In the genomic region with DNA sequence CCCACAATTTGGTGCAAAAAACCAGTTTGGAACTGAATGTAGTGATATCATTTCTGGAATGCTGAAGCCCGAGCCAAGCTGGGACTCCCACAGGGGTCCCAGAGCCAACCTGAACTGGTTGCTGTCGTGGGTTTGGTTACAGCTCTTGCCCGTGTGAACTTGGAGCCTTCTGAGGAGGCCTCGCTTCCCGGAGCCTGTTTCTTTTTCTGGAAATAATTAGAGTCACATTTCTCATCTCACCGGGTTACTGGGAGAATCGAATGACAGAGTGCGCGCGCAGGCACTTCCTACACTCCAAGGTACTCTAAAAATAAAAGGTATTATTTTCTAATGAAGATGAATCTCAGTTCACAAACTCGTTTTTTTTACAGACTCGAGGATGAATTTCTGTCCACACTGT, we compare ENCODE assay signal across 16 mouse cellular contexts.
DNase-seq lines count a peak whose midpoint lies in the region; ATAC-seq and TF ChIP-seq lines count a peak whose summit lies in the region.
"Had no signal": no experiment of that assay in that cellular context is flagged by ENCODE, and none has a peak within 500 bp of the region (broad histone marks: within the 10 kb centered on the region; RNA-seq: fewer than 3 reads in every experiment).

No protein-coding gene starts in this region.

- no peaks in the 10 kb centered on the region for H3K9me3 ChIP-seq in forebrain, postnatal 0 days (ENCODE audit: low read length)
- H3K9me3 ChIP-seq in forebrain, embryonic 16.5 days (ENCODE audit: control insufficient read depth, low read length) = no peaks in the 10 kb centered on the region
- H3K9me3 ChIP-seq in limb, embryonic 12.5 days = no peaks in the 10 kb centered on the region
- H3K9me3 ChIP-seq in intestine, embryonic 15.5 days = no peaks in the 10 kb centered on the region
- H3K9me3 ChIP-seq: hindbrain, embryonic 12.5 days; megakaryocyte, embryonic 14.5 days had no signal

- ATAC-seq in forebrain, postnatal 0 days = no peak
- ATAC-seq in forebrain, embryonic 16.5 days = no peak
- ATAC-seq in limb, embryonic 12.5 days (ENCODE audit: insufficient number of reproducible peaks, insufficient read depth, low FRiP score, low TSS enrichment, low read depth) = 0 out of 2 replicates have a peak, but pooled peaks have one; percentile 9
- no peak for ATAC-seq in intestine, embryonic 15.5 days
- ATAC-seq: activated CD4-positive, CD25-positive, alpha-beta regulatory T cell, adult 4 months had no signal

- no peaks in the 10 kb centered on the region for H3K36me3 ChIP-seq in forebrain, postnatal 0 days (ENCODE audit: insufficient read depth)
- H3K36me3 ChIP-seq in forebrain, embryonic 16.5 days (ENCODE audit: control insufficient read depth, insufficient read depth) = no peaks in the 10 kb centered on the region
- H3K36me3 ChIP-seq in limb, embryonic 12.5 days = no peaks in the 10 kb centered on the region
- no peaks in the 10 kb centered on the region for H3K36me3 ChIP-seq in intestine, embryonic 15.5 days
- H3K36me3 ChIP-seq: G1E; hindbrain, embryonic 12.5 days had no signal

- no peaks in the 10 kb centered on the region for H3K4me1 ChIP-seq in forebrain, postnatal 0 days (ENCODE audit: insufficient read depth)
- peaks cover 4% of the 10 kb centered on the region for H3K4me1 ChIP-seq in forebrain, embryonic 16.5 days (replicated peaks; ENCODE audit: control insufficient read depth, insufficient read depth, low read length)
- peaks cover 96% of the 10 kb centered on the region for H3K4me1 ChIP-seq in limb, embryonic 12.5 days (replicated peaks)
- peaks cover 12% of the 10 kb centered on the region; the same call in 1 of the 2 replicates for H3K4me1 ChIP-seq in intestine, embryonic 15.5 days (replicated peaks)
- H3K4me1 ChIP-seq: megakaryocyte, embryonic 14.5 days had no signal

- no peak overlapping the region for H3K9ac ChIP-seq in forebrain, postnatal 0 days
- H3K9ac ChIP-seq in forebrain, embryonic 16.5 days (replicated peaks; ENCODE audit: low read depth, low read length) = no peak overlapping the region
- no peak overlapping the region for H3K9ac ChIP-seq in limb, embryonic 12.5 days (replicated peaks)
- no peak overlapping the region for H3K9ac ChIP-seq in intestine, embryonic 15.5 days
- H3K9ac ChIP-seq: hindbrain, embryonic 12.5 days had no signal

- DNase-seq in forebrain, postnatal 0 days = peak; percentile 26
- DNase-seq in right cerebral cortex, adult 2 months (ENCODE audit: low spot score in 2 of 2) = peak; percentile 53 to 60
- no peak for DNase-seq in right cerebral cortex, postnatal 14 days
- DNase-seq in c-Kit-positive CD71-positive TER-119-positive erythroid progenitor cells, embryonic 14.5 days (ENCODE audit: low spot score) = no peak
- no peak for DNase-seq in thymus, postnatal 4 days
- DNase-seq: cerebellum, postnatal 25 days; kidney, adult 2 months; spleen, adult 18-20 months had no signal

- no peaks in the 10 kb centered on the region for H3K27me3 ChIP-seq in forebrain, postnatal 0 days (ENCODE audit: insufficient read depth, low read length)
- no peaks in the 10 kb centered on the region for H3K27me3 ChIP-seq in forebrain, embryonic 16.5 days (replicated peaks; ENCODE audit: control insufficient read depth, insufficient read depth, low read length)
- no peaks in the 10 kb centered on the region for H3K27me3 ChIP-seq in limb, embryonic 12.5 days
- H3K27me3 ChIP-seq in intestine, embryonic 15.5 days (replicated peaks) = no peaks in the 10 kb centered on the region
- H3K27me3 ChIP-seq: hindbrain, embryonic 12.5 days; megakaryocyte, embryonic 14.5 days had no signal

- no peak overlapping the region for H3K4me2 ChIP-seq in forebrain, postnatal 0 days (ENCODE audit: low read depth)
- H3K4me2 ChIP-seq in forebrain, embryonic 16.5 days (ENCODE audit: low read length) = no peak overlapping the region
- H3K4me2 ChIP-seq in limb, embryonic 12.5 days = peak overlapping the region; percentile 35
- H3K4me2 ChIP-seq in intestine, embryonic 15.5 days (replicated peaks) = no peak overlapping the region
- H3K4me2 ChIP-seq: heart, embryonic 11.5 days; hindbrain, embryonic 12.5 days had no signal

- no peak for TF ChIP-seq CTCF in forebrain, postnatal 0 days (IDR thresholded peaks at IDR 0.05; ENCODE audit: low read depth)

- no peak overlapping the region for H3K4me3 ChIP-seq in forebrain, postnatal 0 days (ENCODE audit: low read depth, low read length)
- H3K4me3 ChIP-seq in forebrain, embryonic 16.5 days (replicated peaks; ENCODE audit: low read length) = no peak overlapping the region
- H3K4me3 ChIP-seq in limb, embryonic 12.5 days (replicated peaks) = no peak overlapping the region
- no peak overlapping the region for H3K4me3 ChIP-seq in intestine, embryonic 15.5 days (replicated peaks)
- H3K4me3 ChIP-seq: hindbrain, embryonic 12.5 days; megakaryocyte, embryonic 14.5 days had no signal

- WGBS in forebrain, postnatal 0 days = 69% methylated on average over 12 of the region's 12 CpGs
- 72% methylated on average over 12 of the region's 12 CpGs for WGBS in forebrain, embryonic 16.5 days
- 7% methylated on average over 12 of the region's 12 CpGs for WGBS in limb, embryonic 12.5 days
- WGBS in intestine, embryonic 15.5 days = 78% methylated on average over 12 of the region's 12 CpGs

- no peak overlapping the region; the same call in 1 of the 2 replicates for H3K27ac ChIP-seq in forebrain, postnatal 0 days (ENCODE audit: low read depth, low read length)
- no peak overlapping the region for H3K27ac ChIP-seq in forebrain, embryonic 16.5 days (ENCODE audit: low read length)
- peak overlapping the region; percentile 82 for H3K27ac ChIP-seq in limb, embryonic 12.5 days
- no peak overlapping the region for H3K27ac ChIP-seq in intestine, embryonic 15.5 days
- H3K27ac ChIP-seq: hindbrain, embryonic 12.5 days had no signal

Comparison
In these comparisons a context has a peak if more than half of its experiments do, and no peak if none do; other contexts are left out.
1. DNase-seq: peak in forebrain, postnatal 0 days (single experiment) and right cerebral cortex, adult 2 months (2 of 2); none in right cerebral cortex, postnatal 14 days (single experiment), c-Kit-positive CD71-positive TER-119-positive erythroid progenitor cells, embryonic 14.5 days (single experiment) and thymus, postnatal 4 days (single experiment).